Mouse (Mus musculus): Measurements from ENCODE around the gene Dusp23.

- no peak for TF ChIP-seq CTCF (IDR thresholded peaks at IDR 0.05; ENCODE audit: control insufficient read depth, insufficient read depth, insufficient read length)
- no peak for TF ChIP-seq MAX (IDR thresholded peaks at IDR 0.05)
- no peak for TF ChIP-seq USF1 (IDR thresholded peaks at IDR 0.05; ENCODE audit: low read depth)
- no peak for TF ChIP-seq MYOD1 (IDR thresholded peaks at IDR 0.05; ENCODE audit: control insufficient read depth, insufficient read length, low read depth)
- no peak for TF ChIP-seq FOSL1 (IDR thresholded peaks at IDR 0.05; ENCODE audit: insufficient read depth, low read length, poor library complexity, severe bottlenecking)
Measured at GRCm38 (mm10) chr1:172649396-172649795, 16.6 kb upstream of the Dusp23 start.

Data from C2C12 (cell line).